Mouse (Mus musculus) liver, embryonic 14.5 days (tissue): Measurements from ENCODE around the gene Zmiz1.
A peak's percentile ranks its signal among the peaks of the same experiment; 100 is the strongest.

Experiments used
- CTCF ChIP-seq: IDR thresholded peaks from 2 replicates; pipeline ENCODE4 v1.5.1; 2016; ENCODE audit warnings: antibody characterized with exemption, low read depth, control low read depth
- EP300 ChIP-seq: IDR thresholded peaks from 2 replicates; pipeline ENCODE4 v1.6.1; 2016; ENCODE audit warnings: antibody characterized with exemption, low read depth

- TF ChIP-seq CTCF (no peak), EP300 (peak; percentile 47)
Measured at GRCm38 (mm10) chr14:25524111-25524495, 65.1 kb downstream of the Zmiz1 start.
